Mouse (Mus musculus) lung, adult 2 months (tissue): Measurements from ENCODE around the gene Rexo2.

Experiments
- CTCF ChIP-seq: fragments of 200-500 bp; IDR thresholded peaks from 2 replicates; pipeline ENCODE4 v1.5.1; 2011; ENCODE audit warnings: mild to moderate bottlenecking, low read length, control low read depth; ENCODE audit not compliant: insufficient read depth
- POLR2A ChIP-seq: fragments of 200-500 bp; IDR thresholded peaks from 2 replicates; pipeline ENCODE4 v1.6.1; 2011; ENCODE audit warnings: low read depth, mild to moderate bottlenecking, control low read depth, low read length, borderline replicate concordance; ENCODE audit errors: extremely low read depth

DNA sequence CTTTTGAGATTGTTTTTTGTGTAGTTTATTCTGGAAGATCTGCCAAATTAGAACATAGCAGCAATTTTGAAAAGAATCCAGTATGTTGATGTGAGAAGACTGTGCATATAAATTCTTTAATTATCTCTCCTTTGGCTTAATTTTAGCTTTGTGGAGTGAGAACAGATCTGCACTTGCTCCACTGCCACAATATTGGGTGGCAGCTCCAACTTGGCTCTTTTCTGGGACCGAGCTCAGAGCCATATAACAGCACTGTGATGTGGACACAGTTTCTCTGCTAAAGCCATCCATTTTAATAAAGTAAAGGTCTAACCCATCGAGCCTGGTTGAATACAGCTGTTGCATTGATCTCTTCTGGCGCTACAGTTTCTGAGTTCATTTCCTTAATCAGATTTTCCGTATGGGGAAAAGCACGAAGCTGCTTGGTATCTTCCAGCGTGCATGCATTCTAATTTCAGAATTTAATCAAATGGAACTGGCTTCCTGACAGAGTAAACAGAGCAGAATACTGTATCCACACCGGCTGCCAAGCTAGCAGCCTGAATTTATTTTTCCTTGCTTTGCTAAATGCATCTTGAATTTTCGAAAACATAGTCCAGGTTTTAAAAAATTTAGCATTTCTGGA, 24.4 kb upstream of the Rexo2 start:
- TF ChIP-seq POLR2A (no peak), CTCF (no peak)
